Mouse (Mus musculus): ENCODE data around the gene Sp2. TPM values are rescaled to one million over a fixed set of nuclear protein-coding genes. Genes with fewer than 3 reads are reported as not detected.

Gene Sp2
- polyA plus RNA-seq (2012) = 16.7 and 23.0 TPM in 2 replicates

- Histone ChIP-seq H3K27me3 (ENCODE audit: control insufficient read depth) (peaks cover 44% of the 10 kb centered on the region), H3K9me3 (ENCODE audit: control insufficient read depth, low read length) (no peaks in the 10 kb centered on the region), H3K36me3 (ENCODE audit: control insufficient read depth) (no peaks in the 10 kb centered on the region), H3K4me1 (ENCODE audit: control insufficient read depth) (peaks cover 39% of the 10 kb centered on the region), H3K4me3 (replicated peaks) (no peak within 1 kb of the TSS)
- TF ChIP-seq TAL1 (IDR thresholded peaks at IDR 0.05; ENCODE audit: low read length) = no peak
- no peak for TF ChIP-seq GATA1 (IDR thresholded peaks at IDR 0.05; ENCODE audit: low read length)
Observed at GRCm38 (mm10) chr11:96982859-96983258, at the start of gene Sp2. Sp2 (minus strand) TSS chr11:96982959.

- H3K9me3 ChIP-seq (ENCODE audit: control insufficient read depth, low read length) = no peaks in the 10 kb centered on the region
- no peak overlapping the region for H3K4me3 ChIP-seq (replicated peaks)
- peaks cover 17% of the 10 kb centered on the region for H3K4me1 ChIP-seq (ENCODE audit: control insufficient read depth)
- no peaks in the 10 kb centered on the region for H3K27me3 ChIP-seq (ENCODE audit: control insufficient read depth)
- no peak for TF ChIP-seq TAL1 (IDR thresholded peaks at IDR 0.05; ENCODE audit: low read length)
- TF ChIP-seq GATA1 (IDR thresholded peaks at IDR 0.05; ENCODE audit: low read length) = no peak
- peaks cover 3% of the 10 kb centered on the region; the same call in 1 of the 2 replicates for H3K36me3 ChIP-seq (ENCODE audit: control insufficient read depth)
Observed at GRCm38 (mm10) chr11:97032499-97032898, 49.7 kb upstream of the Sp2 start.

- Histone ChIP-seq H3K36me3 (ENCODE audit: control insufficient read depth) (peaks cover 3% of the 10 kb centered on the region; the same call in 1 of the 2 replicates), H3K9me3 (ENCODE audit: control insufficient read depth, low read length) (no peaks in the 10 kb centered on the region), H3K27me3 (ENCODE audit: control insufficient read depth) (peaks cover 1% of the 10 kb centered on the region; the same call in 1 of the 2 replicates), H3K4me3 (replicated peaks) (no peak overlapping the region), H3K4me1 (ENCODE audit: control insufficient read depth) (peaks cover 17% of the 10 kb centered on the region)
- TF ChIP-seq TAL1 (IDR thresholded peaks at IDR 0.05; ENCODE audit: low read length) (no peak), GATA1 (IDR thresholded peaks at IDR 0.05; ENCODE audit: low read length) (no peak)
Observed at GRCm38 (mm10) chr11:97031977-97032376, 49.2 kb upstream of the Sp2 start.

- TF ChIP-seq GATA1 (IDR thresholded peaks at IDR 0.05; ENCODE audit: low read length) (no peak), TAL1 (IDR thresholded peaks at IDR 0.05; ENCODE audit: low read length) (no peak)
- Histone ChIP-seq H3K9me3 (ENCODE audit: control insufficient read depth, low read length) (no peaks in the 10 kb centered on the region), H3K36me3 (ENCODE audit: control insufficient read depth) (peaks cover 3% of the 10 kb centered on the region; the same call in 1 of the 2 replicates), H3K27me3 (ENCODE audit: control insufficient read depth) (peaks cover 10% of the 10 kb centered on the region), H3K4me1 (ENCODE audit: control insufficient read depth) (peaks cover 25% of the 10 kb centered on the region), H3K4me3 (replicated peaks) (peak overlapping the region; percentile 67)
Observed at GRCm38 (mm10) chr11:97030426-97030825, 47.7 kb upstream of the Sp2 start.

GRCm38 (mm10) chr11:97029686-97030417 lies 47.1 kb upstream of the Sp2 start, which contains the start of gene Scrn2:
Scrn2 (plus strand) TSS chr11:97029938.
- Histone ChIP-seq H3K9me3 (ENCODE audit: control insufficient read depth, low read length) (no peaks in the 10 kb centered on the region), H3K4me3 (replicated peaks) (peak within 1 kb of the TSS; percentile 67), H3K4me1 (ENCODE audit: control insufficient read depth) (peaks cover 25% of the 10 kb centered on the region), H3K27me3 (ENCODE audit: control insufficient read depth) (peaks cover 15% of the 10 kb centered on the region), H3K36me3 (ENCODE audit: control insufficient read depth) (peaks cover 3% of the 10 kb centered on the region; the same call in 1 of the 2 replicates)
- TF ChIP-seq GATA1 (IDR thresholded peaks at IDR 0.05; ENCODE audit: low read length) = peak; percentile 69
- no peak for TF ChIP-seq TAL1 (IDR thresholded peaks at IDR 0.05; ENCODE audit: low read length)

GRCm38 (mm10) chr11:97025721-97026344 lies 43.1 kb upstream of the Sp2 start:
- Histone ChIP-seq H3K36me3 (ENCODE audit: control insufficient read depth) (no peaks in the 10 kb centered on the region), H3K4me1 (ENCODE audit: control insufficient read depth) (peaks cover 34% of the 10 kb centered on the region), H3K27me3 (ENCODE audit: control insufficient read depth) (peaks cover 56% of the 10 kb centered on the region), H3K4me3 (replicated peaks) (peak overlapping the region; percentile 36), H3K9me3 (ENCODE audit: control insufficient read depth, low read length) (peaks cover 11% of the 10 kb centered on the region; the same call in 1 of the 2 replicates)
- TF ChIP-seq GATA1 (IDR thresholded peaks at IDR 0.05; ENCODE audit: low read length) = no peak
- TF ChIP-seq TAL1 (IDR thresholded peaks at IDR 0.05; ENCODE audit: low read length) = no peak

GRCm38 (mm10) chr11:97024977-97025376 lies 42.2 kb upstream of the Sp2 start:
- Histone ChIP-seq H3K27me3 (ENCODE audit: control insufficient read depth) (peaks cover 64% of the 10 kb centered on the region), H3K36me3 (ENCODE audit: control insufficient read depth) (no peaks in the 10 kb centered on the region), H3K4me1 (ENCODE audit: control insufficient read depth) (peaks cover 26% of the 10 kb centered on the region), H3K9me3 (ENCODE audit: control insufficient read depth, low read length) (peaks cover 11% of the 10 kb centered on the region; the same call in 1 of the 2 replicates), H3K4me3 (replicated peaks) (no peak overlapping the region)
- TF ChIP-seq GATA1 (IDR thresholded peaks at IDR 0.05; ENCODE audit: low read length) (no peak), TAL1 (IDR thresholded peaks at IDR 0.05; ENCODE audit: low read length) (no peak)

GRCm38 (mm10) chr11:97021873-97022484 lies 39.2 kb upstream of the Sp2 start:
- Histone ChIP-seq H3K4me1 (ENCODE audit: control insufficient read depth) (peaks cover 20% of the 10 kb centered on the region), H3K36me3 (ENCODE audit: control insufficient read depth) (no peaks in the 10 kb centered on the region), H3K27me3 (ENCODE audit: control insufficient read depth) (peaks cover 93% of the 10 kb centered on the region), H3K4me3 (replicated peaks) (peak overlapping the region; percentile 57), H3K9me3 (ENCODE audit: control insufficient read depth, low read length) (peaks cover 15% of the 10 kb centered on the region; the same call in 1 of the 2 replicates)
- TF ChIP-seq GATA1 (IDR thresholded peaks at IDR 0.05; ENCODE audit: low read length) = no peak
- TF ChIP-seq TAL1 (IDR thresholded peaks at IDR 0.05; ENCODE audit: low read length) = no peak

Measured in erythroblast, embryonic 14.5 days (primary cell).